Mouse (Mus musculus) spleen, postnatal 10 days (tissue): ENCODE results near the gene Hyal2.

Source experiments
- DNase-seq, 2 experiments: peaks; one replicate each; pipeline ENCODE4 v3.0.0; 2021 to 2022; ENCODE audit warnings: low spot score in 2 of 2

Hyal2 gene

DNA sequence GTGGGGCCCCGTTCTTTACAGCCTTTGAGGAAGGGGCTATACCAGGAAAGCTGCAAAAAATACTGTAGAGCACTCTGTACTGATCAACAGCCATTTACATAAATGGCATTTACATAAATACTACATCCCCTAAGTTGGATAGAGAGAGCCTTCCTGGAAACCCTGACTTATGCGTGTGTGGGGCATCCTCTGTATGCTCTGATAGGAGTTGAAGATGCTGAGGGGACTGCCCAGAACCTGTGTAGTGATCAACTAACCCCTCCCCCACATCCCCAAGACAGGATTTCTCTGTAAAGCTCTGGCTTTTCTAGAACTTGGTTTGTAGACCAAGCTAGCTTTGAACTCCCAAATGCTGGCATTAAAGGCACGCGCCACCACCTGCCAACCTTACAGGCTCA, 41.7 kb downstream of the Hyal2 start:
- DNase-seq, result no peak

DNA sequence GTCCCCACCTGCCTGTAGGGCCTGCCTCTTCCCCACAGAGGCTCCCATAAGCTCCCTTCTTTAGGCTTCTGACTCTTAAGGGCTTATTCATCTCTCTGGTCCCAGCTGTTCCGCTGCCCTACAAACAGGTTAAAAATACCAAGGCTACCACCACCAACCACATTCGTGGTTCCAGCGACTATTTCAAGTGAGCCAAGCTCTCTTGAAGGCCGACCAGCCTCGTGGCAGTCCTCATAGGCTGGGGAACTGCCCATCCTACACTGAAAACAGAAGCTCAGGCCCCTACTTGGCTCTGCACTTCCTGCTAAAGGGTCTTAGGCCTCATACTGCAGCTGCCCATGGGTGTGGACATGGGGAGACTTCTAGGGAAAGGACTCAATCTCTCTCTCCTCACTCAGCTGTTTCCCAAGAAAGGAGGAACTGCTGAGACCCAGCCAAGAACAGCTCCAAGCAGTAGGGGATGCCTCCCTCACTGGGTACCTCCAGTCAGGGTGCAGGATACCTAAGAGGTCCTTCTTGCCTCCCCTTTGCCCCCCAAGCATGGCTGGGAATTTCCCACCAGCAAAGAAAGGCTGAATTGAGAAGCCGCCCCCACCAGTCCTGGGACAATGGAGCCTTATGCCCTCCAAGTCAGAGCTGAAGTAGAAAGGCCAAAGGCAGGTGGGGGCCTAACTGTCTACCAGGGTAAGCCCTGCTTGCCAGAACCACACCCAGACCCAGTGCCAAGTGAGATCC, 43.9 kb downstream of the Hyal2 start:
- no peak for DNase-seq

DNA sequence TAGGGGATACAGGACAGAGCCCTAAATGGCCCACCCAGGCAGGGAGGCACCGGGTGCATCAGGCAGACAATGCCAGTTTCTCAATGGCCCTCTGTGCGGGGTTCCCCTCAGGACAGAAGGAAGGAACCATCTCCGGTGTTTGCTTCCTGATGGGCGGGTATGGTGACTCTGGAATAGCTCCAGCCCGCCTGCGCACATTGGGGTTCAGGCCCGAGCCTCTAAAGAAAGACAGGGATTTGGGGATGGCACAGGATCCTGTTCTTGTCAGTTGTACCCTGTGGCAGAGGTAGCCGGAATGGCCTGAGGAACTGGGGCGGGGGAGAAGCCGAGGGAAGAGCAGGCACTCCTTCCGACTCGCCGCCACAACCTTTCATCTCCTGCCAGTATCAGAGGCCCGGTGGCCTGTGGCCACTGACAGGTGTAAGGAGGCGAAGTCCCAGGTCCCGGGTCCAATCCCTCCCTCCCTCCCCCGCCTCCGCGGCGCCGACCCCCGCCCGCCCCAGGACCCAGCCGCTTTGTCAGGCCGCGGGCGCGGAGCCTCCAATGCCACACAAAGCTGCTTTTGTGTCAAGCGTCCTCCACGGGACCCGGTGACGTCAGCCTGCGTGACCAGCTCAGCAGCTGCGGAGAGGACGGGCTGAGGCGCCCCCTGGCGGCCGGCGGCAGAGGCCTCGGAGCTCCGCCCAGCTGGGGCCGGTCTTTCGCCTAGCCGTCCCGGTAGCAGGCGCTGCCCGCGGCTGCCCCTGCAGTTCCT, 44.6 kb downstream of the Hyal2 start:
- peak; percentile 98 to 99 for DNase-seq

DNA sequence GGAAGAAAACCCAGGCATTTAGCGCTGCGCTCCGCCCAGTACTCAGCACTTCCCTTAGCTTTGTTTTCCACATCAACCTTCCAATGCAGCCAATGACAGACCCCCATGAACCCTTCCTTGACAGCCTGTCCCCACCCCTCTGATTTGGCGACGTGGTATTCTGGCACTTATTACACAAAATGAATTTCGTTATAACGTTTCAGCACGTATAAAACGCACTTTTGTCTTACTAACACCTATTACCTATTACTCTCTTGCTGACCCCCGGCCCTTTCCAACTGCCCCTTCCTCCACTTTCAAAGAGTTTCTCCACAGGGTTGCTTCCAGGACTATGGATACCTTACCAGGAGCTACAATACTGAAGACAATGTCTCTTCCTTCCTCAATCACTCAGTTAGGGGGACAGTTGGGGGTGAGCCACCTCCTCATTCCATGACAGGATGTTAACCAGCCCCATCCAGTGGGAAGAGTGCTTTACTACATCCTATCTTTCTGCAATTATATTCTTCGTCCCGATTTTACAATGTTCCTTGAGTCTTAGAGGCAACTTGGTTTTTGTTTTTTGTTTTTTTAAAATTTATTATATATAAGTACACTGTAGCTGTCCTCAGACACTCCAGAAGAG, 45.3 kb downstream of the Hyal2 start:
- DNase-seq, result peak in 1 of 2 experiments; percentile 26

GRCm38 (mm10) chr9:107615035-107615434, 47.3 kb downstream of the Hyal2 start:
- no peak for DNase-seq

GRCm38 (mm10) chr9:107617461-107617860, 49.7 kb downstream of the Hyal2 start:
- DNase-seq, result no peak

GRCm38 (mm10) chr9:107618098-107618497, 50.4 kb downstream of the Hyal2 start:
- DNase-seq, result no peak

GRCm38 (mm10) chr9:107618778-107619545, 51.2 kb downstream of the Hyal2 start:
- no peak for DNase-seq

DNA sequence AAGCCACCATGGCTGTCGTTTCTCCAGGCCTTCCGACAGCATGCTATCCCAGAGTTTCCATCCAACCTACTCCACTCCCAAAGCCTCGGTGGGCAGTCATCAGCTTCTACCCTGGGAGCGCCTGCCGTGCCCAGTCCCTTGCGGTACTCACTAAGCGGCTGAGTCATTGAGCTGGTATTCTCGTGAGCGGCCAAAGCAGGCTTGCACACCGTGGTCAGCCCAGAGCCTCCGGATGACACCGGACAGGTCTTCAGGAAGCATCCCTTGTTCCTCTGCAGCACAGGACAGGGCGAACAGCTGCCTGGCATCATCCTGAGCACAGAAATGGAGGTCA, 51.8 kb downstream of the Hyal2 start:
- no peak for DNase-seq

- no peak for DNase-seq
Measured at GRCm38 (mm10) chr9:107620954-107621353, 53.2 kb downstream of the Hyal2 start.
